Mouse (Mus musculus) brain, embryonic 14.5 days (tissue): ENCODE measurements around the gene Mrps15.

Experiments used
- CTCF ChIP-seq: fragments of 200-500 bp; IDR thresholded peaks from 2 replicates; pipeline ENCODE4 v1.5.1; 2012; ENCODE audit warnings: inconsistent platforms, mild to moderate bottlenecking, moderate library complexity, borderline replicate concordance; ENCODE audit not compliant: insufficient read depth, insufficient read length; ENCODE audit errors: extremely low read depth
- POLR2A ChIP-seq: fragments of 200-500 bp; IDR thresholded peaks from 2 replicates; pipeline ENCODE4 v1.6.1; 2012; ENCODE audit warnings: mild to moderate bottlenecking, inconsistent platforms, borderline replicate concordance; ENCODE audit not compliant: poor library complexity, insufficient read depth, insufficient read length, severe bottlenecking; ENCODE audit errors: extremely low read depth

DNA sequence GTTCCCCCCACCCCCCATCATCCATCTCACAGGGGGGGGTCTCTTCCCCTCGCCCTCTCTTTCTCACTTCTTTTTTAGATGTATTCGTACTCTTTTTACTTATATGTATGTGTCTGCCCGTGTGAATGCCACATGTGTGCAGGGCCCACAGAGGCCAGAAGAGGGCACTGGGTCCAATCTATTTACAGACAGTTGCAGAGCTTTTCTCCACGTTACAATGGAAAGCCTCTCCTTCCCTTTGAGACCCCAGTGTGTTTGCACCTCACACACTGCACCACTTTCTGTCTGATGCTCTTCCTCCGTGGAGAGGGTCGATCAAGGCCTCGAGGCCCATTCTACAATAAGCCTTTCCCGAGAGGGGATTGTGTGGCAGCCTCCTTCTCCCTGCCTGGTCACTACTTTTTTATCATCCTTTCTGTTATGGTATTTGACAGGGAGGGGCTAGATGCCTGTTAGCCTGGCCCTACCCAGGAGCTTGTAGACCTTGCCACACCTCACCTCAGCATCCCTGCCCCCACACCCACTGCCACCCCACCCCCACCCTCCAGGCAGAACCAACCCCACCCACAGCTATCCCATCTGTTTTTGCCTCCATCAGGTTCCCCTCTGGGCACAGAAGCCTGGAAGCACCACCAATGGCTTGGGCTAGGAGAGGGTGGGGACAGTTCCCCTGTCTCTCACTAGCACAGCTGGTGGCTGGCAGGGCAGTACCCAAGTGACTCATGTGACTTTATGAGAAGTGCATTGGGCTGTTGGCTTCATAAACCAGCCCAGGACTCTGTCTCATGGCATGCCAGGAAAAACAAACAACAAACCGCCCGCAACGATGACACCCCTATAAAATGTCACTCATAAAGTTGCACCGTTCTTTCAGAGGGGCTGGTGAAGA is 45.2 kb upstream of the Mrps15 start:
- no peak for TF ChIP-seq CTCF
- TF ChIP-seq POLR2A, result no peak
